Mouse (Mus musculus) liver, adult 2 months (tissue): ENCODE results near the gene Cntn5.

Experiments
- CTCF ChIP-seq: fragments of 200-500 bp; IDR thresholded peaks from 2 replicates; pipeline ENCODE4 v1.5.1; 2011; ENCODE audit warnings: low read depth, low read length, control low read depth
- POLR2A ChIP-seq: fragments of 200-500 bp; IDR thresholded peaks from 2 replicates; pipeline ENCODE4 v1.6.1; 2011; ENCODE audit warnings: low read length, control low read depth; ENCODE audit not compliant: insufficient read depth; ENCODE audit errors: extremely low read depth

- no peak for TF ChIP-seq CTCF
- TF ChIP-seq POLR2A = no peak
Measured at GRCm38 (mm10) chr9:9769659-9770058, 1134.9 kb downstream of the Cntn5 start.
